Mouse (Mus musculus) G1E-ER4 (cell line): ENCODE results near the gene Gsn. TPM values are rescaled to one million over a fixed set of nuclear protein-coding genes. Genes with fewer than 3 reads are reported as not detected.

Experiments used
- GATA1 ChIP-seq: IDR thresholded peaks from one replicate; pipeline ENCODE4 v1.8.0; 2012; ENCODE audit warnings: low read length, inconsistent platforms
- polyA plus RNA-seq: library from polyadenylated mRNA; stranded (reverse); fragments of >175 nt; gene quantifications from 2 replicates; pipeline ENCODE4 v1.2.3, GENCODE M21; 2012

The Gsn gene
- polyA plus RNA-seq, 1 experiment: 2.8 TPM

- no peak for TF ChIP-seq GATA1
These were observed 23.4 kb upstream of the Gsn start for GRCm38 (mm10) chr2:35232595-35233445.

GRCm38 (mm10) chr2:35233898-35234297 is 22.3 kb upstream of the Gsn start:
- no peak for TF ChIP-seq GATA1

GRCm38 (mm10) chr2:35235021-35235420 is 21.2 kb upstream of the Gsn start:
- no peak for TF ChIP-seq GATA1

GRCm38 (mm10) chr2:35244241-35244640 is 11.9 kb upstream of the Gsn start:
- no peak for TF ChIP-seq GATA1

DNA sequence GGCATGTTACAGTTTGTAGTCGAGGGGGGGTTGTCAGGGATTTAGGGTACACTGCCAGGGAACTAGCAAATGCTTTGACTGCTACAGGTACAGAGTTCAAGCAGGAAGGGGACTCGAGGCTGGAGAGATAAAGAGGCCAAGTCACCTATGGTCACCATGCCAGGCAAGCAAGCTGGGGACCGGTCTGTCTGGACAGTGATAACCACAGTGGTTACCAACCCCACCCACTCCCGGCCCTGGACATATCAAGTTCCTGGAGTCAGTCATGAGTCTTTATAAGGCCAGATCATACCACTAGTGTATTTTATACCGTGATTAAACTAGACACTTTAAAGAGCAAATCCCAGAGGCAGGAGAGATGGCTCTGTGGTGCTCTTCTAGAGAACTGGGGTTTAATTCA is 8.4 kb upstream of the Gsn start:
- no peak for TF ChIP-seq GATA1

GRCm38 (mm10) chr2:35252733-35253132 is 3.4 kb upstream of the Gsn start:
- no peak for TF ChIP-seq GATA1

GRCm38 (mm10) chr2:35253751-35254150 is 2.4 kb upstream of the Gsn start:
- no peak for TF ChIP-seq GATA1

GRCm38 (mm10) chr2:35255004-35255403 is 1.2 kb upstream of the Gsn start:
- TF ChIP-seq GATA1: no peak

DNA sequence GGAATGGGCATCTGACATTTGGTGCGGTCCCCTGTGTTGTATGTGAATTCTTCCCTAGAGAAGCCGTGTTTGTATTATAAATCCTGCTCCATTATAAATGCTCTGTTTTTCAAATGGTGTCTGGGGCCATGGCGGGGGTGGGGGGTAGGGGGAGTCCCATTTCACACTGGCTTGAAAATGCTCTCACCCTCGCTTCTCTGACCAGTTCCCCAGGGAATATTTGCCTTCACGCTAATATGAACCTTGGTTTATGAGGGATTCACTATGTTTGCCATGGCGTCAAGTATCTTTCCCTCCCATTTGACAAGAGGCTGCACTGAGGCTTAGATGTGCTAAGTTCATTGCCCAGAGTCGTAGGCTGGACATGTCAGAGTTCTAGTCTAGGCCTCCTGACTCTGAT is 718 bp upstream of the Gsn start:
- no peak for TF ChIP-seq GATA1

GRCm38 (mm10) chr2:35256932-35257331 is 752 bp downstream of the Gsn start:
- no peak for TF ChIP-seq GATA1

GRCm38 (mm10) chr2:35257886-35258285 is 1.7 kb downstream of the Gsn start:
- TF ChIP-seq GATA1: no peak

GRCm38 (mm10) chr2:35258590-35258989 is 2.4 kb downstream of the Gsn start:
- no peak for TF ChIP-seq GATA1

DNA sequence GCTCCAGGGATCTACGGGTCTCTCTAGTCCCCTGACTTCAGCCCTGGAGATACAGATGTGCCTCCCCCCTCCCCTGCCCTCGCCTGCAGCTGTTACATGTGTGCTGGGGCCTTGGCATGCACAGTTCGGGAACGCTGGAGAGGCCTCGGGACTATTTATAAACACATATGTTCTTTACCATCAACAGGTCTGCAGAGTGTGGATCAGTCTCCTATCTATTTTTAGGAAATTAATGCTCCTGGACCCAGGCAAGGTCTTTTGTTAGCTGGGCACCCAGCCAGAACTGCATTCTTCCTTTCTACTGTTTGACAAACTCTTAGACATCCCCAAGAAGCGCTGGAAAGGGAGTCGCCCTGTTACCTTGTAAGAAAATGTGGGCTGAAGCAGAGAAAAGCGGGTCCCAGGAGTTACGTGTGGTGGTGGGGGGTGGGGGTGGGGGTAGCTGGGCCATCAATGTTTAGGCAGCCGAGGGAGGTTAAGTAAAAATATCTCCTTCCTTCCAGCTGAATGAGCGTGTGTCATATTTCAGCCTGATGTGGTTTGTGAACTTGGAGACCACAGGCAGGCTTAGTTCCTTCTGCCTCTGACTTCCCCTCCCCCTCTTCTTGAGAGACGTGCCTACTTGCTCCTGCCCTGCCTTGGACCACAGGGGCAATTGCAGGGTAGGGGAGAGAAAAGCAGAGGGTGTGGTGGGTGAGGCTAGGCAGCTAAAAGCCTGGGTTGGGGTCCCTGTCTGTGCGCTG is 3.3 kb downstream of the Gsn start:
- TF ChIP-seq GATA1: no peak

- no peak for TF ChIP-seq GATA1
These were observed 4.1 kb downstream of the Gsn start for GRCm38 (mm10) chr2:35260291-35260690.

DNA sequence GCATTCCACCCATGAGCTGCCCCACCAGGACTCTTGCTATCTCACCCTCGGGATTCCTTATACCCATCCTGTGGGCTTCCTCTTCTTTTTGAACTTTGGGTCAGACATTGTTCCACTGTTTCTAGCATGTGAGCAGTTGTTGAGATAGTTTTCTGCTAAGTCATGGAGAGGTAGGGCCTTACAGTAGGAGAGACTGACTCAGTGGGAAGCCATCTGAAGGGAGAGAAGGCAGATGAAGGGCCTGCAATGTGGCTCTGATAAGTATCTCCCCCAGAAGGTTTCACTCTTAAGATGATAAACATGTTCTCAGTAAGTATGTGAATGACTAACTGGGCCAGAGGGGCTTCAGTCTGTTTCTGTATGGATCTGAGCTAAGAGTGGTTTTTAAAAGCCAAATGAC is 7.9 kb downstream of the Gsn start:
- peak; percentile 42 for TF ChIP-seq GATA1

GRCm38 (mm10) chr2:35265296-35265695 is 9.1 kb downstream of the Gsn start:
- TF ChIP-seq GATA1: no peak

DNA sequence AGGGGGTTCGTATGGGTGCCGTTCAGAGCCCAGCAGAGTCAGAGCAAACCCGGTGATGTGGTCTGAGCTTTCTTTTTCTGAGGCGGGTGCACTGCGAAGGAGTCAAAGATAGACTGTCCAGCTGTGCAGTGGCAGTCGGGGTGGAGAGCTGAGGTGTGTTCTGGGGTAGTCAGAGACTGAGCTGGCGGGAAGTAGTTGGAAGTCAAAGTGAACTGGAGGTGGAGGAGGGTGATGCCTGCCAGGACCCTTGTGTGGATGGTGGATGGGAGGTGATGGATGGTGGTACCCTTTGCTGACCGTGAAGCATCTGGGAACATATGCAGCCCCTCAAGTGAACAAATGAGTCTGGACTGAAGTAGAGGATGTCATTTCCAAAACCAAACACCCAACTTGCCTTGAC is 9.6 kb downstream of the Gsn start:
- TF ChIP-seq GATA1: no peak
